Mouse (Mus musculus) embryonic fibroblast, embryonic 13.5 days (primary cell): ENCODE results near the gene Gm20388.

Experiments
- CTCF ChIP-seq: IDR thresholded peaks from 2 replicates; pipeline ENCODE4 v1.5.1; 2011; ENCODE audit warnings: mild to moderate bottlenecking, control low read depth, low read length, moderate library complexity, borderline replicate concordance; ENCODE audit not compliant: insufficient read depth
- POLR2A ChIP-seq: IDR thresholded peaks from 2 replicates; pipeline ENCODE4 v1.6.1; 2011; ENCODE audit warnings: low read depth, mild to moderate bottlenecking, control low read depth, low read length, moderate library complexity

- TF ChIP-seq CTCF (no peak), POLR2A (no peak)
Observed at GRCm38 (mm10) chr8:124371410-124372123, 4460.9 kb downstream of the Gm20388 start.
